Mouse (Mus musculus) cortical plate, adult 2 months (tissue): ENCODE data around the gene Lmf1. TPM values are rescaled to one million over a fixed set of nuclear protein-coding genes. Genes with fewer than 3 reads are reported as not detected.

Experiments used
- H3K27ac ChIP-seq: fragments of 200-500 bp; 2 replicates; pipeline ENCODE4 v1.5.1; 2012; ENCODE audit warnings: low read length, control low read depth, inconsistent platforms; ENCODE audit not compliant: insufficient read depth
- H3K4me1 ChIP-seq: fragments of 200-500 bp; 2 replicates; pipeline ENCODE4 v1.6.1; 2011; ENCODE audit warnings: low read length; ENCODE audit not compliant: control insufficient read depth, insufficient read depth
- H3K4me3 ChIP-seq: fragments of 200-500 bp; 2 replicates; pipeline ENCODE4 v1.5.1; 2011; ENCODE audit warnings: mild to moderate bottlenecking, low read length, control low read depth; ENCODE audit not compliant: insufficient read depth
- CTCF ChIP-seq: fragments of 200-500 bp; IDR thresholded peaks from 2 replicates; pipeline ENCODE4 v1.5.1; 2011; ENCODE audit warnings: mild to moderate bottlenecking, control low read depth, low read length; ENCODE audit not compliant: insufficient read depth; ENCODE audit errors: extremely low read depth
- POLR2A ChIP-seq: fragments of 200-500 bp; IDR thresholded peaks from 2 replicates; pipeline ENCODE4 v1.6.1; 2011; ENCODE audit warnings: mild to moderate bottlenecking, low read length, control low read depth; ENCODE audit not compliant: insufficient read depth; ENCODE audit errors: extremely low read depth
- polyA plus RNA-seq: library from polyadenylated mRNA; depleted of rRNA; stranded (reverse); fragments of >200 nt; gene quantifications from 2 replicates; pipeline ENCODE4 v1.2.3, GENCODE M21; 2012; rRNA removed

Lmf1 gene
- 17.2 and 17.9 TPM in 2 replicates for polyA plus RNA-seq

- TF ChIP-seq CTCF (no peak), POLR2A (peak; percentile 97)
Observed at GRCm38 (mm10) chr17:25578920-25579319, at the start of gene Lmf1. TSS of gene Lmf1 (plus strand) at chr17:25579085.

GRCm38 (mm10) chr17:25530357-25531022 is 48.4 kb upstream of the Lmf1 start:
- Histone ChIP-seq H3K27ac (no peak overlapping the region), H3K4me3 (no peak overlapping the region), H3K4me1 (no peaks in the 10 kb centered on the region)
- TF ChIP-seq CTCF (no peak), POLR2A (no peak)

More at GRCm38 (mm10) chr17:25578920-25579319, at the start of gene Lmf1:
- Histone ChIP-seq H3K27ac (peak within 1 kb of the TSS; percentile 76), H3K4me1 (peaks cover 2% of the 10 kb centered on the region; the same call in 1 of the 2 replicates), H3K4me3 (peak within 1 kb of the TSS; percentile 56)

DNA sequence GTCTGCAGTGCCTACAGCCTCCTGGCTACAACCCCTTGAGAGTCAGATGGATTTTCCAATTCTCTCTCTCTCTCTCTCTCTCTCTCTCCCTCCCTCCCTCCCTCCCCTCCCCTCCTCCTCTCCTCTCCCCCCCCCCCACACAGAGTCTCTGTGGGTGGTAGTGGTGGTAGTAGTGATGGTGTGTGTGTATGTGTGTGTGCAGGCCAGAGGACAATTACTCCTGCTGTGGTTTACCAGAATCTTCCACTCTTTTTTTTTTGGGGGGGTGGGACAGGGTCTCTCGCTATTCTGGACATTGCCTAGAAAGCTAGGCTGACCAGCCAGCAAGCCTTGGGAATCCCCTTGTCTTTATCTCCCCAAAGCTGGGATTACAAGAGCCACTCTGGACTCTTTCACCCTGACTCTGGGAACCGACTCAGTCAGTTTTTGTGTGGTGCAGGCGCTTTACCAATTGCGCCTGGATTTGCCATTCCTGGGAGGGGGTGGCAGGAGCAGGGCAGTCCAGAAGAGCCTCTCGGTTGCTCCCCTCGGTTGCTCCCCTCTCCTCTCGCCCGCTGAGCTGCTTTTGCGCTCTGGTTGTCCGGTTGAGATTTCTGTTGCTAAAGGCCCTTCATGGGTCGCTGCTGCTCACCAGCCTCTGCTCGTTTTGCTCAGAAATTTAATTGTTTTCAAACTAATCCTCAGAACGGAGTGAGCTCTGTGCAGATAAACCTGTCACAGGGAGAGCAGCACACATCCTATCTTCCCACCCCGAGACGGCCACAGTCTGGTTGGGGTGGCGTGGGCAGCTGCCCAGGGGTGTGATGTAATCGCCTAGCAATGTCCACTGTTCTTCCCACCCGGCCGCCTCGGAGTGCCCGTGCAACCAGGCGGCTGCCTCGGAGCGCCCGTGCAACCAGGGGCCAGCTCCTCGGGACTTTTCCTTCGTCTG is 39.7 kb upstream of the Lmf1 start:
- H3K27ac ChIP-seq = no peak overlapping the region
- no peak for TF ChIP-seq POLR2A
- no peak for TF ChIP-seq CTCF
- no peak overlapping the region for H3K4me3 ChIP-seq
- no peaks in the 10 kb centered on the region for H3K4me1 ChIP-seq

GRCm38 (mm10) chr17:25540731-25541130 is 38.2 kb upstream of the Lmf1 start:
- Histone ChIP-seq H3K27ac (no peak overlapping the region), H3K4me1 (no peaks in the 10 kb centered on the region), H3K4me3 (no peak overlapping the region)
- no peak for TF ChIP-seq CTCF
- no peak for TF ChIP-seq POLR2A

DNA sequence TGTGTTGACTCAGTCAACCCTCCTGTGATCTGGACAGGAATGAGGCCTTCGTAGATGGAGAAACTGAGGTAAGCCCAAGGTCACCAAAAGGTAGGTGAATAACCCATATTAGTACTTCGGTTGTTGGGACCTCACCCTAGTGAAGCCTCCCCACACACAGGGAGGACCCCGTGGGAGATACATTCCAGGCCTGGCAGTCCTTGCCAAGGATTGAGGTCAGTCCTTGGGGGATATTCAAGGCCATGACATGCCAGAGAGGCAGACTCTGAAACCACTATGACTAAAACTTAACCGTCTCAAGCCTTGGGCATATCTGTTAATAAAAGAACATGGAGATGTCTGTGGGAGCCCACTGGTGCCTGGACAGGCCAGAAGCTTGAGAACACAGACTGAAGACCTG is 37.1 kb upstream of the Lmf1 start:
- TF ChIP-seq CTCF (no peak), POLR2A (no peak)
- Histone ChIP-seq H3K27ac (no peak overlapping the region), H3K4me3 (no peak overlapping the region), H3K4me1 (no peaks in the 10 kb centered on the region)

- TF ChIP-seq CTCF (no peak), POLR2A (no peak)
- H3K4me3 ChIP-seq = no peak overlapping the region
- H3K4me1 ChIP-seq = no peaks in the 10 kb centered on the region
- no peak overlapping the region for H3K27ac ChIP-seq
Observed at GRCm38 (mm10) chr17:25547026-25547425, 31.9 kb upstream of the Lmf1 start.

- 0 out of 2 replicates have a peak, but pooled peaks cover 2% of the 10 kb centered on the region for H3K4me1 ChIP-seq
- no peak for TF ChIP-seq POLR2A
- no peak overlapping the region for H3K27ac ChIP-seq
- no peak overlapping the region for H3K4me3 ChIP-seq
Observed at GRCm38 (mm10) chr17:25550020-25550419, 28.9 kb upstream of the Lmf1 start.

GRCm38 (mm10) chr17:25551313-25551712 is 27.6 kb upstream of the Lmf1 start:
- no peak overlapping the region for H3K4me3 ChIP-seq
- TF ChIP-seq POLR2A (no peak), CTCF (no peak)
- H3K4me1 ChIP-seq = peaks cover 9% of the 10 kb centered on the region

GRCm38 (mm10) chr17:25555159-25555558 is 23.7 kb upstream of the Lmf1 start:
- no peak for TF ChIP-seq POLR2A
- TF ChIP-seq CTCF = no peak
- peaks cover 15% of the 10 kb centered on the region for H3K4me1 ChIP-seq
- H3K4me3 ChIP-seq = no peak overlapping the region
- peak overlapping the region; percentile 97 for H3K27ac ChIP-seq

More at GRCm38 (mm10) chr17:25551313-25551712, 27.6 kb upstream of the Lmf1 start:
- H3K27ac ChIP-seq = no peak overlapping the region
